Mouse (Mus musculus) heart, embryonic 12.5 days (tissue): ENCODE measurements around the gene Acot4. TPM values are rescaled to one million over a fixed set of nuclear protein-coding genes. Genes with fewer than 3 reads are reported as not detected.
"Not testable (repeated sequence)": the region's sequence is repeated elsewhere in the genome, so short reads cannot be mapped to it uniquely, and the experiment has no call there.

ENCODE experiments used
- ATAC-seq: fragments of 200-750 bp; cut with Nextera tagmentation; 2 replicates; pipeline ENCODE4 v1.8.0; 2017; ENCODE audit warnings: moderate TSS enrichment, moderate library complexity; ENCODE audit not compliant: insufficient number of reproducible peaks, low FRiP score
- H3K27ac ChIP-seq: fragments of 300-500 bp; sonication (generic); 2 replicates; pipeline ENCODE4 v1.5.1; 2016; ENCODE audit warnings: mild to moderate bottlenecking, moderate library complexity; ENCODE audit not compliant: poor library complexity, severe bottlenecking
- H3K27me3 ChIP-seq: fragments of 300-500 bp; sonication (generic); replicated peaks from 2 replicates; pipeline ENCODE4 v1.6.1; 2016; ENCODE audit warnings: mild to moderate bottlenecking, moderate library complexity
- H3K36me3 ChIP-seq: fragments of 300-500 bp; sonication (generic); 2 replicates; pipeline ENCODE4 v1.6.1; 2016; ENCODE audit warnings: mild to moderate bottlenecking, moderate library complexity
- H3K4me1 ChIP-seq: fragments of 300-500 bp; sonication (generic); replicated peaks from 2 replicates; pipeline ENCODE4 v1.6.1; 2016; ENCODE audit warnings: mild to moderate bottlenecking
- H3K4me2 ChIP-seq: fragments of 300-500 bp; sonication (generic); 2 replicates; pipeline ENCODE4 v1.6.1; 2016; ENCODE audit warnings: mild to moderate bottlenecking, moderate library complexity
- H3K4me3 ChIP-seq: fragments of 300-500 bp; sonication (generic); 2 replicates; pipeline ENCODE4 v1.5.1; 2016; ENCODE audit warnings: mild to moderate bottlenecking
- H3K9ac ChIP-seq: fragments of 300-500 bp; sonication (generic); 2 replicates; pipeline ENCODE4 v1.6.1; 2016; ENCODE audit warnings: mild to moderate bottlenecking, moderate library complexity
- H3K9me3 ChIP-seq: fragments of 300-500 bp; sonication (generic); replicated peaks from 2 replicates; pipeline ENCODE4 v1.6.1; 2016; ENCODE audit warnings: mild to moderate bottlenecking, moderate library complexity
- WGBS: fragments of 180-500 bp; shearing (Covaris S2); methylation state at CpG from one replicate; pipeline ENCODE4 v1.1.7; 2016; 5-methylcytosine and 5-hydroxymethylcytosine counted together
- polyA plus RNA-seq: library from polyadenylated mRNA; unstranded; fragments of >200 nt; fragmentation: Nextera tagmentation; extraction: Ambion mirVana; gene quantifications from 2 replicates; pipeline ENCODE4 v1.2.1, GENCODE M21; 2016

Acot4 gene
- polyA plus RNA-seq, 1 experiment from 2014 or later = 0.36 TPM

DNA sequence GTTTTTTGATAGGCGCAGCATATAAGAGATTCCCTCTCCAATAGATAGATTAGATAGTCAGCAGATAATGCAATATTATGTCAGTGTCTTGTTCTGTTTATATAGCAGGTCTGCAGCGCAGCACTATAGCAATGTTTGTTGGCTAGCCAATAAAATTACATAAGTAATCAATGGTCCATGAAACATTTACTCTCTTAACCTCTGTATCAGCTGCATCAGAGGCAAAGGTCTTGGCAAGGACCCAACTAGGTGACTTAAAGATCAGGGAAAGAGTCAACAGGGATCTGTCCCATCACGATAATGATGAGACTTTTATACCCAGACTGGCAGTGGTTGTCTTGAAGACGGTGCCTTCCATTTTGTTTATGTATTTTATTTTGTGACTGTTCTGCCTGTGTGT is 5.3 kb upstream of the Acot4 start:
- Histone ChIP-seq H3K9me3 (0 out of 2 replicates have a peak, but pooled peaks cover 4% of the 10 kb centered on the region), H3K27ac (no peak overlapping the region), H3K27me3 (peaks cover 4% of the 10 kb centered on the region; the same call in 1 of the 2 replicates), H3K4me3 (no peak overlapping the region), H3K4me2 (no peak overlapping the region), H3K4me1 (no peaks in the 10 kb centered on the region), H3K36me3 (no peaks in the 10 kb centered on the region), H3K9ac (no peak overlapping the region)
- WGBS = 80% methylated on average over 4 of the region's 4 CpGs
- ATAC-seq = no peak

DNA sequence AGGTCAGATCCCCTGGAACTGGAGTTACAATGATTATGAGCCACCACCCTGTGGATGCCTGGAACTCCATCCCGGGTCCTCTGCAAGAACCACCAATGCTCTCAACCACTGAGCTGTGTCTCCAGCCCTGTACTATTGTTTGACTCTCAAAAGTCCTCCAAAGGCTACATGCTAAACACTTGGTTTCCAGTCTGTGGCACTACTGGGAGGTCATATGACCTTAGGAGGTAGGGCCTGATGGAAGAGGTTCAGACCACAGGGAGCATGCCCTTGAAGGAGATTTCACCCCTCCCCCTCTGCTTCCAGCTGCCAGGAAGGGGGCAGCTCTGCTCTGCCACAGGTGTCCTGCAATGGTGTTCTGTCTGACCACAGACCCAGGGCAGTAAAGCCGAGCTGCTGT is 4.9 kb upstream of the Acot4 start:
- H3K27me3 ChIP-seq, H3K4me3 ChIP-seq, H3K9me3 ChIP-seq, ATAC-seq, H3K4me2 ChIP-seq, H3K36me3 ChIP-seq, H3K27ac ChIP-seq, H3K4me1 ChIP-seq, H3K9ac ChIP-seq: not testable (repeated sequence)
- 65% methylated on average over 2 of the region's 2 CpGs for WGBS

- no peaks in the 10 kb centered on the region for H3K9me3 ChIP-seq
Measured at GRCm38 (mm10) chr12:84034108-84034507, 4.1 kb upstream of the Acot4 start.

GRCm38 (mm10) chr12:84038691-84039111 is 522 bp downstream of the Acot4 start, which contains the start of gene Gm49366:
Gene Gm49366 (plus strand): TSS chr12:84038935.
- H3K4me3 ChIP-seq = peak within 1 kb of the TSS; percentile 56
- not testable (repeated sequence) for H3K9me3 ChIP-seq, ATAC-seq, H3K27me3 ChIP-seq, H3K27ac ChIP-seq, H3K4me1 ChIP-seq, H3K36me3 ChIP-seq
- 1% methylated on average over 39 of the region's 39 CpGs for WGBS
- H3K4me2 ChIP-seq = peak within 1 kb of the TSS; percentile 85
- peak within 1 kb of the TSS; percentile 73 for H3K9ac ChIP-seq

More at GRCm38 (mm10) chr12:84034108-84034507, 4.1 kb upstream of the Acot4 start:
- Histone ChIP-seq H3K27me3 (peaks cover 4% of the 10 kb centered on the region; the same call in 1 of the 2 replicates), H3K4me2 (no peak overlapping the region), H3K27ac (no peak overlapping the region), H3K4me1 (no peaks in the 10 kb centered on the region), H3K4me3 (no peak overlapping the region), H3K36me3 (no peaks in the 10 kb centered on the region), H3K9ac (no peak overlapping the region)
- ATAC-seq = no peak
- 52% methylated on average over 4 of the region's 4 CpGs for whole genome bisulfite sequencing

DNA sequence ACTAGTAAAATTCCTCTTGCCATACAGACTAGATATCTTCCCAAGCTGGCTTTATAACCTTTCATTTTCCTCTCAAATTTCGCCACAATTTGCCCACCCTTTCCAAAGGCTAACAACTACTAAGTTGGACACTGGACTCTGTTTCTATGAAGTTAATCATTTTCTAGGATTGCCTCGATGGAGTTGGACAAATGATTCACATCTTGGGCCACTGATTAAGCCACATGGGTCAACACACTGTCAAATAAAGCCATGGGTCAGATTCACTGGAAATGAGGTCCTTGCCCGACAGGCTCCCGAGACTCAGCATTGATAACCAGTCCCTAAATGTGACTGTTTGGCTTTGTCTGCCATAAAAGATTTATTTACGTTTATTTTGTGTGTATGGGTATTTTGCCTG is 4.1 kb downstream of the Acot4 start:
- no peak overlapping the region for H3K27ac ChIP-seq
- no peak overlapping the region for H3K4me2 ChIP-seq
- H3K9ac ChIP-seq = no peak overlapping the region
- no peaks in the 10 kb centered on the region for H3K36me3 ChIP-seq
- H3K4me3 ChIP-seq = no peak overlapping the region
- H3K9me3 ChIP-seq = peaks cover 9% of the 10 kb centered on the region
- ATAC-seq = no peak
- no peaks in the 10 kb centered on the region for H3K4me1 ChIP-seq
- H3K27me3 ChIP-seq = peaks cover 4% of the 10 kb centered on the region; the same call in 1 of the 2 replicates
- 82% methylated on average over 5 of the region's 5 CpGs for WGBS

GRCm38 (mm10) chr12:84044045-84044444 is 5.9 kb downstream of the Acot4 start:
- Histone ChIP-seq H3K27ac (no peak overlapping the region), H3K9ac (no peak overlapping the region), H3K4me3 (no peak overlapping the region), H3K4me1 (no peaks in the 10 kb centered on the region), H3K27me3 (no peaks in the 10 kb centered on the region), H3K9me3 (peaks cover 14% of the 10 kb centered on the region), H3K4me2 (no peak overlapping the region), H3K36me3 (no peaks in the 10 kb centered on the region)
- no peak for ATAC-seq
- WGBS = 73% methylated on average over 2 of the region's 2 CpGs

DNA sequence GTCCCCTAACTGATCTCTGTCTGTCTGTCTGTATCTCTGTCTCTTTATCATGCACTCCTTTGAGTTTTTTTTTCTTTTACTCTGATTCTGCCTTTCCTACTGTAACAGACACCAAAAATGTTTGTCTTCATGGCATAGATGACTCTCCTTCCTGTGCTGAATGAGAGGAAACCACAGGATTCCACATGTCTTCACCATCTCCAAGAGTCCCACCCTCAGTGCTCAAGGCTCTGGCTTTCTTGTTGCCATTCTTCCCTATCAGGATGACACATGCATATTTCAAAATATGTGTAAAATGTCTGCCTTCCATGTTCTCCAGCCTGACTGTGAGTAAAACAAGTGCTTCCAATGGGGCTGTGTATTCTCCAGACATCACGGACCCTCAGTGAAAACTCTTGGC is 8.7 kb downstream of the Acot4 start:
- Histone ChIP-seq H3K36me3 (no peaks in the 10 kb centered on the region), H3K9me3 (peaks cover 5% of the 10 kb centered on the region; the same call in 1 of the 2 replicates), H3K4me2 (no peak overlapping the region), H3K4me3 (no peak overlapping the region), H3K27me3 (peaks cover 5% of the 10 kb centered on the region; the same call in 1 of the 2 replicates), H3K4me1 (no peaks in the 10 kb centered on the region), H3K27ac (no peak overlapping the region), H3K9ac (no peak overlapping the region)
- no peak for ATAC-seq
- WGBS = 89% methylated on average over 1 of the region's 1 CpGs

DNA sequence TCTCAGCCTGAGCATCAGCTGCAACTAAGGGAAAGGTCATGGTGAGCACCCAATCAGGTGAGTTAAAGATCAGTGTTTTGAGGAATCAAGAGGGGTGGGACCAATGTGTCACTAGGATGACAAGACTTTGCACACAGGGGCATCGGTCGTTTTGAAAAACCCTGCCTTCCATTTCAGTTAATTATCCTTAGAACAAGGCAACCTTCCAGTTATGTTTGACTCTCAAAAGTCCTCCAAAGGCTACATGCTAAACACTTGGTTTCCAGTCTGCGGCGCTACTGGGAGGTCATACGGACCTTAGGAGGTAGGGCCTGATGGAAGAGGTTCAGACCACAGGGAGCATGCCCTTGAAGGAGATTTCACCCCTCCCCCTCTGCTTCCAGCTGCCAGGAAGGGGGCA is 12.6 kb downstream of the Acot4 start:
- H3K27ac ChIP-seq, H3K36me3 ChIP-seq, H3K4me1 ChIP-seq, H3K4me3 ChIP-seq, H3K9ac ChIP-seq, H3K9me3 ChIP-seq, H3K4me2 ChIP-seq, ATAC-seq: not testable (repeated sequence)
- WGBS = 81% methylated on average over 5 of the region's 5 CpGs
- peaks cover 25% of the 10 kb centered on the region for H3K27me3 ChIP-seq

- Histone ChIP-seq H3K9me3 (peaks cover 5% of the 10 kb centered on the region; the same call in 1 of the 2 replicates), H3K27ac (no peak within 1 kb of the TSS), H3K4me2 (peak within 1 kb of the TSS; percentile 69), H3K36me3 (no peaks in the 10 kb centered on the region), H3K4me1 (peaks cover 8% of the 10 kb centered on the region; the same call in 1 of the 2 replicates), H3K27me3 (peaks cover 25% of the 10 kb centered on the region), H3K9ac (no peak within 1 kb of the TSS), H3K4me3 (peak within 1 kb of the TSS; percentile 44; the same call in 1 of the 2 replicates)
- ATAC-seq = no peak
- WGBS = 63% methylated on average over 5 of the region's 5 CpGs
Measured at GRCm38 (mm10) chr12:84051937-84052474, 13.8 kb downstream of the Acot4 start, which contains the start of gene Acot3. Gene Acot3 (plus strand): TSS chr12:84052144.

GRCm38 (mm10) chr12:84052609-84053008 is 14.4 kb downstream of the Acot4 start:
- no peak for ATAC-seq
- peaks cover 25% of the 10 kb centered on the region for H3K27me3 ChIP-seq
- no peak overlapping the region for H3K27ac ChIP-seq
- H3K4me2 ChIP-seq = no peak overlapping the region; the same call in 1 of the 2 replicates
- H3K4me3 ChIP-seq = no peak overlapping the region
- 85% methylated on average over 7 of the region's 7 CpGs for WGBS
- no peak overlapping the region for H3K9ac ChIP-seq
- no peaks in the 10 kb centered on the region for H3K36me3 ChIP-seq
- H3K9me3 ChIP-seq = peaks cover 5% of the 10 kb centered on the region; the same call in 1 of the 2 replicates
- peaks cover 8% of the 10 kb centered on the region; the same call in 1 of the 2 replicates for H3K4me1 ChIP-seq

DNA sequence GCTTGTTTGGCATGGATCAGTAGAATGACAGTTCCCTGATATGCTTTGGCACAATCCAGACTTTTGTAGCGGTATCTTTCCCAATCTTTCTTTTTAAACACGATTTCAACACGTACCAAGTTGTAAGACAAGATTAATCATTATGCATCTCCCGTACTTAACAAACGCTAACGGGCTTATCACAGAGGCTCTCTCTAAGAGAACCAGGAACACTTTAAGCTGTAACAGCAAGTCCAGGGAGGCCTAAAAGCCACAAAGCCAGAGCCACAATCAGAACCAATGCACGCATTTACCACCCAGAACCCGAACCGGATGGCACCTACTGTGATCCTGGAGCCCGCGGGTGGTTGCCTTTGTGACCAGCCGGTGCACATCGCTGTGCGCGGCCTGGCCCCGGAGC is 15.0 kb downstream of the Acot4 start:
- WGBS = 6% methylated on average over 16 of the region's 16 CpGs
- Histone ChIP-seq H3K36me3 (no peaks in the 10 kb centered on the region), H3K9ac (peak overlapping the region; percentile 71)

More for the DNA sequence above, 15.0 kb downstream of the Acot4 start:
- H3K27ac ChIP-seq = no peak overlapping the region
- H3K4me3 ChIP-seq = peak overlapping the region; percentile 44
- H3K27me3 ChIP-seq = peaks cover 25% of the 10 kb centered on the region
- H3K9me3 ChIP-seq = peaks cover 4% of the 10 kb centered on the region; the same call in 1 of the 2 replicates
- peaks cover 8% of the 10 kb centered on the region; the same call in 1 of the 2 replicates for H3K4me1 ChIP-seq
- ATAC-seq = no peak
- peak overlapping the region; percentile 69 for H3K4me2 ChIP-seq
